In genomic region chr14:25757917-25758316, GRCm38 (mm10) we compare ENCODE assay signal across 15 mouse cellular contexts. TPM values are rescaled to one million over a fixed set of nuclear protein-coding genes. Genes with fewer than 3 reads are reported as not detected.
DNase-seq lines count a peak whose midpoint lies in the region; ATAC-seq and TF ChIP-seq lines count a peak whose summit lies in the region.
"Had no signal": no experiment of that assay in that cellular context is flagged by ENCODE, and none has a peak within 500 bp of the region (broad histone marks: within the 10 kb centered on the region; RNA-seq: fewer than 3 reads in every experiment).

No protein-coding gene starts in this region.

- no peak overlapping the region for H3K4me3 ChIP-seq in intestine, embryonic 14.5 days (ENCODE audit: low read depth, low read length)
- no peak overlapping the region for H3K4me3 ChIP-seq in intestine, postnatal 0 days (ENCODE audit: low read depth, low read length)
- H3K4me3 ChIP-seq in limb, embryonic 12.5 days (replicated peaks), result no peak overlapping the region
- H3K4me3 ChIP-seq in stomach, postnatal 0 days (ENCODE audit: low read depth, low read length), result no peak overlapping the region
- H3K4me3 ChIP-seq: liver, embryonic 12.5 days; midbrain, embryonic 12.5 days had no signal

- H3K4me2 ChIP-seq in intestine, embryonic 14.5 days (ENCODE audit: low read length), result no peak overlapping the region
- H3K4me2 ChIP-seq in intestine, postnatal 0 days (replicated peaks; ENCODE audit: low read depth), result no peak overlapping the region
- no peak overlapping the region for H3K4me2 ChIP-seq in limb, embryonic 12.5 days
- H3K4me2 ChIP-seq in stomach, postnatal 0 days (replicated peaks; ENCODE audit: low read depth), result no peak overlapping the region
- H3K4me2 ChIP-seq: hindbrain, embryonic 14.5 days; liver, embryonic 12.5 days; midbrain, embryonic 12.5 days had no signal

- no peak for ATAC-seq in intestine, embryonic 14.5 days (replicated peaks; ENCODE audit: low FRiP score, low TSS enrichment, low read depth)
- ATAC-seq in intestine, postnatal 0 days, result no peak
- no peak for ATAC-seq in limb, embryonic 12.5 days (ENCODE audit: insufficient number of reproducible peaks, insufficient read depth, low FRiP score, low TSS enrichment, low read depth)
- no peak for ATAC-seq in stomach, postnatal 0 days (ENCODE audit: low FRiP score, low TSS enrichment)
- ATAC-seq: liver, embryonic 12.5 days had no signal

- TF ChIP-seq CTCF in intestine, postnatal 0 days (IDR thresholded peaks at IDR 0.05; ENCODE audit: low read depth), result no peak
- TF ChIP-seq CTCF in stomach, postnatal 0 days (IDR thresholded peaks at IDR 0.05; ENCODE audit: low read depth), result no peak

- H3K9me3 ChIP-seq in intestine, embryonic 14.5 days (ENCODE audit: control insufficient read depth, low read length), result no peaks in the 10 kb centered on the region
- H3K9me3 ChIP-seq in intestine, postnatal 0 days (ENCODE audit: control insufficient read depth), result no peaks in the 10 kb centered on the region
- H3K9me3 ChIP-seq in limb, embryonic 12.5 days, result no peaks in the 10 kb centered on the region
- H3K9me3 ChIP-seq in stomach, postnatal 0 days (ENCODE audit: control insufficient read depth, low read length), result no peaks in the 10 kb centered on the region
- H3K9me3 ChIP-seq: liver, embryonic 12.5 days; midbrain, embryonic 12.5 days had no signal

- no peak overlapping the region for H3K9ac ChIP-seq in intestine, embryonic 14.5 days (ENCODE audit: low read length)
- no peak overlapping the region for H3K9ac ChIP-seq in intestine, postnatal 0 days (ENCODE audit: low read depth, low read length)
- no peak overlapping the region for H3K9ac ChIP-seq in limb, embryonic 12.5 days (replicated peaks)
- H3K9ac ChIP-seq in stomach, postnatal 0 days (ENCODE audit: low read length), result no peak overlapping the region
- H3K9ac ChIP-seq: hindbrain, embryonic 14.5 days; liver, embryonic 12.5 days; midbrain, embryonic 12.5 days had no signal

- DNase-seq in heart, adult 11 months, result peak; percentile 89
- no peak for DNase-seq in heart, adult 8-10 months (ENCODE audit: low spot score)
- no peak for DNase-seq in intestine, embryonic 14.5 days (ENCODE audit: low spot score)
- DNase-seq in stomach, postnatal 0 days (ENCODE audit: low spot score), result no peak
- DNase-seq in urinary bladder, postnatal 10 days (ENCODE audit: low spot score), result no peak
- DNase-seq in layer of hippocampus, adult 11-12 months (ENCODE audit: low spot score), result no peak
- DNase-seq: adrenal gland, adult 8-10 months; cerebellum, postnatal 25 days; kidney, adult 2 months; kidney, postnatal 25 days had no signal

- no peak for TF ChIP-seq EP300 in stomach, postnatal 0 days (optimal IDR thresholded peaks at IDR 0.05)

- H3K27ac ChIP-seq in intestine, embryonic 14.5 days (ENCODE audit: low read depth), result peak overlapping the region; percentile 78
- H3K27ac ChIP-seq in intestine, postnatal 0 days (ENCODE audit: low read depth, low read length), result no peak overlapping the region
- peak overlapping the region; percentile 53 for H3K27ac ChIP-seq in limb, embryonic 12.5 days
- H3K27ac ChIP-seq in stomach, postnatal 0 days (replicated peaks), result peak overlapping the region; percentile 46
- H3K27ac ChIP-seq: hindbrain, embryonic 14.5 days; liver, embryonic 12.5 days; midbrain, embryonic 12.5 days had no signal

- peaks cover 5% of the 10 kb centered on the region; the same call in 1 of the 2 replicates for H3K36me3 ChIP-seq in intestine, embryonic 14.5 days (ENCODE audit: control insufficient read depth, insufficient read depth, low read length)
- H3K36me3 ChIP-seq in intestine, postnatal 0 days (ENCODE audit: control insufficient read depth, insufficient read depth), result 0 out of 2 replicates have a peak, but pooled peaks cover 4% of the 10 kb centered on the region
- peaks cover 22% of the 10 kb centered on the region for H3K36me3 ChIP-seq in limb, embryonic 12.5 days
- no peaks in the 10 kb centered on the region for H3K36me3 ChIP-seq in stomach, postnatal 0 days (ENCODE audit: control insufficient read depth, insufficient read depth, low read length)
- H3K36me3 ChIP-seq: midbrain, embryonic 12.5 days had no signal

- H3K27me3 ChIP-seq in intestine, embryonic 14.5 days (replicated peaks; ENCODE audit: control insufficient read depth, insufficient read depth, low read length), result no peaks in the 10 kb centered on the region
- H3K27me3 ChIP-seq in intestine, postnatal 0 days (replicated peaks; ENCODE audit: control insufficient read depth, insufficient read depth, low read length), result no peaks in the 10 kb centered on the region
- no peaks in the 10 kb centered on the region for H3K27me3 ChIP-seq in limb, embryonic 12.5 days
- H3K27me3 ChIP-seq in stomach, postnatal 0 days (ENCODE audit: control insufficient read depth, insufficient read depth, low read length), result no peaks in the 10 kb centered on the region
- H3K27me3 ChIP-seq: liver, embryonic 12.5 days had no signal

- peaks cover 68% of the 10 kb centered on the region for H3K4me1 ChIP-seq in intestine, embryonic 14.5 days (replicated peaks; ENCODE audit: control insufficient read depth, insufficient read depth, low read length)
- H3K4me1 ChIP-seq in intestine, postnatal 0 days (replicated peaks; ENCODE audit: control insufficient read depth, insufficient read depth, low read length), result 0 out of 2 replicates have a peak, but pooled peaks cover 6% of the 10 kb centered on the region
- H3K4me1 ChIP-seq in limb, embryonic 12.5 days (replicated peaks), result peaks cover 66% of the 10 kb centered on the region
- peaks cover 6% of the 10 kb centered on the region; the same call in 1 of the 2 replicates for H3K4me1 ChIP-seq in stomach, postnatal 0 days (replicated peaks; ENCODE audit: control insufficient read depth, insufficient read depth)

- 49% methylated on average over 4 of the region's 4 CpGs for WGBS in intestine, embryonic 14.5 days
- 60% methylated on average over 4 of the region's 4 CpGs for WGBS in intestine, postnatal 0 days
- 53% methylated on average over 4 of the region's 4 CpGs for WGBS in limb, embryonic 12.5 days
- WGBS in stomach, postnatal 0 days, result 62% methylated on average over 4 of the region's 4 CpGs

RNA-seq across cellular contexts. Expression of gene Zcchc24, which starts 10.9 kb away (rescaled TPM):
- 10 to 100 TPM; 28.3 to 37.1 (median 32.0) TPM for total RNA-seq in heart, adult 8-10 months (2022)
- polyA plus RNA-seq in intestine, embryonic 14.5 days (2014; fragmentation: Nextera tagmentation; extraction: Ambion mirVana), result 32.8 and 33.6 TPM in 2 replicates
- polyA plus RNA-seq in intestine, postnatal 0 days (2015; fragmentation: Nextera tagmentation; extraction: Ambion mirVana), result 10.3 and 12.1 TPM in 2 replicates
- 28.6 and 32.6 TPM in 2 replicates for polyA plus RNA-seq in limb, embryonic 12.5 days (2016; fragmentation: Nextera tagmentation; extraction: Ambion mirVana)
- 11.3 and 11.9 TPM in 2 replicates for polyA plus RNA-seq in stomach, postnatal 0 days (2015; fragmentation: Nextera tagmentation; extraction: Ambion mirVana)
